Comparison of ENCODE assay signal across 13 mouse cellular contexts in the genomic region with DNA sequence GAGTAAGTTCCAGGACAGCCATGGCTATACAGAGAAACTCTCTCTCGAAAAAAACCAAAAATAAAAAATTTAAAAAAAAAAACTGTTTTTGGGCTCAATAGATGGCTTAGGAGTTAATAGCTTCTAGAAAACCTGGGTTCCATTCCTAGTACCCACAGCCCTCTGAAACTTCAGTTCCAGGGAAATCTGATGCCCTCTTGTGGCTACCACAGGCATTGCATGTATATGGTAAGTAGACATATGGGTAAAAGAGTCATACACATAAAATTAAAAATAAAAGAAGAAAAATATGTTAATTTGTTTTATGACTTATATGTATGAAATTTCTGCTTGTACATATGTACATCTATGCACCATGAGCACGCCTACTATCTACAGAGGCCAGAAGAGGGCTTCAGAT. TPM values are rescaled to one million over a fixed set of nuclear protein-coding genes. Genes with fewer than 3 reads are reported as not detected.
DNase-seq lines count a peak whose midpoint lies in the region; ATAC-seq and TF ChIP-seq lines count a peak whose summit lies in the region.
"Had no signal": no experiment of that assay in that cellular context is flagged by ENCODE, and none has a peak within 500 bp of the region (broad histone marks: within the 10 kb centered on the region; RNA-seq: fewer than 3 reads in every experiment).

No protein-coding gene starts in this region.

- no peak overlapping the region for H3K4me3 ChIP-seq in gastrocnemius, adult 2 months
- H3K4me3 ChIP-seq: embryonic facial prominence, embryonic 15.5 days; hindbrain, embryonic 10.5 days; limb, embryonic 13.5 days; midbrain, embryonic 15.5 days had no signal

- intact Hi-C loops in gastrocnemius, adult 2 months (cut with DNase I), result loop anchor here (1.0 kb wide), 1 partner anchor 18 kb away; no protein-coding TSS in a partner anchor

- DNase-seq in gastrocnemius, adult 2 months, result no peak
- DNase-seq in gastrocnemius, postnatal 4 days (ENCODE audit: low spot score in 2 of 2), result no peak
- DNase-seq in retina, postnatal 1 day, result peak; percentile 20
- no peak for DNase-seq in retina, embryonic 14.5 days (ENCODE audit: low spot score)
- DNase-seq in c-Kit-positive CD71-positive TER-119-negative erythroid progenitor cells, embryonic 14.5 days (ENCODE audit: low read depth), result peak; percentile 10
- peak; percentile 37 for DNase-seq in splenic B cell, adult 2 months (ENCODE audit: low read depth, low spot score)
- no peak for DNase-seq in adipocyte (ENCODE audit: low spot score)

- no peak for ATAC-seq in megakaryocyte-erythroid progenitor cell, adult 5-6 weeks (replicated peaks; ENCODE audit: low FRiP score, low TSS enrichment, poor library complexity, severe bottlenecking)
- ATAC-seq: midbrain, embryonic 15.5 days had no signal

- no peak overlapping the region for H3K27ac ChIP-seq in gastrocnemius, adult 2 months
- H3K27ac ChIP-seq: embryonic facial prominence, embryonic 15.5 days; hindbrain, embryonic 10.5 days; limb, embryonic 13.5 days; midbrain, embryonic 15.5 days had no signal

- H3K36me3 ChIP-seq in splenic B cell, adult 2 months (ENCODE audit: control insufficient read depth, insufficient read depth, low read length, poor library complexity, severe bottlenecking), result no peaks in the 10 kb centered on the region
- H3K36me3 ChIP-seq: embryonic facial prominence, embryonic 15.5 days; G1E; hindbrain, embryonic 10.5 days; limb, embryonic 13.5 days; midbrain, embryonic 15.5 days had no signal

- TF ChIP-seq CTCF in gastrocnemius, adult 2 months (IDR thresholded peaks at IDR 0.05), result peak; percentile 72

- no peaks in the 10 kb centered on the region for H3K27me3 ChIP-seq in splenic B cell, adult 2 months (ENCODE audit: control insufficient read depth, insufficient read depth, low read length, poor library complexity, severe bottlenecking)
- H3K27me3 ChIP-seq: embryonic facial prominence, embryonic 15.5 days; limb, embryonic 13.5 days; midbrain, embryonic 15.5 days had no signal

RNA-seq across cellular contexts. Expression of a gene that starts 42.1 kb away (rescaled TPM):
- 10 to 100 TPM; 33.7 to 50.1 TPM for total RNA-seq in gastrocnemius, adult 2 months (2021)
- 10 to 100 TPM; 41.6 to 45.1 TPM for total RNA-seq in gastrocnemius, postnatal 4 days (2021)
- total RNA-seq in megakaryocyte-erythroid progenitor cell, adult 5-6 weeks (2014; fragmentation: Nextera tagmentation), result 19.6 and 25.9 TPM in 2 replicates
- 23.0 and 27.7 TPM in 2 replicates for total RNA-seq in megakaryocyte-erythroid progenitor cell, adult 5-6 weeks (2017)

RNA-seq across cellular contexts. Expression of a gene that starts 47.9 kb away (rescaled TPM):
- total RNA-seq in gastrocnemius, adult 2 months (2021), result not detected
- total RNA-seq in gastrocnemius, postnatal 4 days (2021), result under 1 TPM in 1 of 2 experiments, not detected in 1; 0.41 TPM
- total RNA-seq in megakaryocyte-erythroid progenitor cell, adult 5-6 weeks (2014; fragmentation: Nextera tagmentation), result not detected in 2 replicates
- not detected in 2 replicates for total RNA-seq in megakaryocyte-erythroid progenitor cell, adult 5-6 weeks (2017)
- total RNA-seq: G1E had no signal

Comparison
In these comparisons a context has a peak if more than half of its experiments do, and no peak if none do; other contexts are left out.
1. DNase-seq: peak in retina, postnatal 1 day (single experiment), c-Kit-positive CD71-positive TER-119-negative erythroid progenitor cells, embryonic 14.5 days (single experiment) and splenic B cell, adult 2 months (single experiment); none in gastrocnemius, adult 2 months (single experiment), gastrocnemius, postnatal 4 days (0 of 2), retina, embryonic 14.5 days (single experiment) and adipocyte (single experiment).